Mouse (Mus musculus) lung, postnatal 0 days (tissue): ENCODE data around the gene Cpsf7.

Source experiments
- CTCF ChIP-seq: IDR thresholded peaks from 2 replicates; pipeline ENCODE4 v1.5.1; 2016; ENCODE audit warnings: antibody characterized with exemption, mild to moderate bottlenecking
- EP300 ChIP-seq: IDR thresholded peaks from 2 replicates; pipeline ENCODE4 v1.6.1; 2016; ENCODE audit warnings: antibody characterized with exemption, mild to moderate bottlenecking, control low read depth

DNA sequence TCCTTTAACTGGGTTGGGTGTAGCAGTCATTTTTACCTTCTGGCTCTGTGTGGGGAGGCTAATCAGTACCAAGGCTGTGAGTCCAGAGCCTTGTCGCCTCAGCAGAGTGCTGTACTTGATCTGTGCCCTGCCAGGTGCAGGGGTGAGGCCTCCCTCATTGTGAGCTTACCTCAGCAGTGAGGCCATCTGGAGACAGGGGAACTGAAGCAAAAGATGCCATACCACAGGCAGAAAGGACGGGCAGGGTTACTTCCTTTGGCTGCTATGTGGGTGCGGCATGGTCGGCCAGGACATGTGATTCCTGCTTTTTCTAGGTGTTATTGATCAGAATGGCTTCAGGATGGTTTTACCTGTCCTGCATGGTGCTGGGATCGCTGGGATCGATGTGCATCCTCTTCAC lies 56.9 kb downstream of the Cpsf7 start:
- no peak for TF ChIP-seq EP300
- TF ChIP-seq CTCF = no peak
